Mouse (Mus musculus): ENCODE measurements at regions not wholly inside any gene's neighbourhood (a gene's known extent, or its start where the extent isn't known, plus 50 kb on each side); places are given as distances from the start of the nearest gene placed in this dataset.

DNA sequence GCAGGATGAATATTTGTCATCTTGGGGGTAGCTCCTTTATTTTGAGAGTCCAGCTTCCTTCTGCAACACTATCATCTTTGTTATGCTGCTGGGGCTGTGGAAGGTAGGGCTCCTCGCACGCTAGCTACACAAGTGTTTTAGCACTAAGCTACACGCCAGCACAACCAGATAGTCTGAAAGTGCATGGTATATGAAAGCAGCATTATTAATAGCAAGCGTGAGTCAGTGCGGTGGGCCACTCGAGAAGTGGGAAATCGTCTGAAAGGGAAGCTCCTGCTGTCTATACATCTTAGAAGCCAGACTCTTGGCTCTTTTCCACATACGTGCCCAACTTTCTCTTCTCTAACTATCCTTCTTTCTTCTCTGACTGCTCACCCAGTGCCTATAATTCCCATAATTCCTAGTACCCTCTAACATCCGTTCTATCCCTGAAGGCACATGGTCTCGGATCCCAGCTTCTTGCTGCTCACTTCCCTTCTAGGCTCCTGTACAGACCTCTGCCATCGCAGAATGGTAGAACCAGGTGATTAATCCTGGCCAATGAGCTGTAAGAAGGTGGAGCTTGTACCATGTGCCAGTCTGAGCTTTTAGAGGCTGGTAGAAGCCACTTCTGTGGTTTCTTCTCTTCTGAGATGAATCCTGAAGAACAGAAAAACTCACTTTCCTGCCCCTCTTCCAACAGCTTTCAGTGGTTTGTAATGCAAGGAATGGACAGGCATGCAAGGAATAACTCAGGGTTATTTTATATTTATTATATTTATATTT is 55.5 kb downstream of the E030025P04Rik start:
- in situ Hi-C loops (cut with MboI, MseI) = no loop called here

DNA sequence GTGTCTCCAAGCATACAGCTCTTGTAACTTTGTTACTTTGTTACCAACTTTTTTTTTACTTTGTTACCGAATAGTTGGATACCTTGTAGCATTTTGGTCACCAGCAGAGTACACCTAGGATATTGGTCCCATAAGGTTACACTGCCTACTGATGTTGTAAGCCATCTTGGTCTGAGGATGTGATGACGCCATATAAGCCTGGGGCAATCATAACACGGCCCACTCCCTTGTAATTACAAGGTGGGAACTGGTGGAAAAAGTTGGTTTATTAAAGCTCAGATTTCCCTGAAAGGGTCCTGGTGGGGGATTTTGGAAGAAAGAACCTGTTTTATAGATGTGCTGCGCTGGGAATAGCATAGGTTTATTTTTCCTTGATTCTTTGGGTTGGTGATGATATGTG is 62.2 kb downstream of the E030025P04Rik start:
- in situ Hi-C loops (cut with MboI, MseI) = no loop called here

- in situ Hi-C loops (cut with MboI, MseI) = no loop called here
These were observed 62.7 kb downstream of the E030025P04Rik start for GRCm38 (mm10) chr11:109081454-109081853.

DNA sequence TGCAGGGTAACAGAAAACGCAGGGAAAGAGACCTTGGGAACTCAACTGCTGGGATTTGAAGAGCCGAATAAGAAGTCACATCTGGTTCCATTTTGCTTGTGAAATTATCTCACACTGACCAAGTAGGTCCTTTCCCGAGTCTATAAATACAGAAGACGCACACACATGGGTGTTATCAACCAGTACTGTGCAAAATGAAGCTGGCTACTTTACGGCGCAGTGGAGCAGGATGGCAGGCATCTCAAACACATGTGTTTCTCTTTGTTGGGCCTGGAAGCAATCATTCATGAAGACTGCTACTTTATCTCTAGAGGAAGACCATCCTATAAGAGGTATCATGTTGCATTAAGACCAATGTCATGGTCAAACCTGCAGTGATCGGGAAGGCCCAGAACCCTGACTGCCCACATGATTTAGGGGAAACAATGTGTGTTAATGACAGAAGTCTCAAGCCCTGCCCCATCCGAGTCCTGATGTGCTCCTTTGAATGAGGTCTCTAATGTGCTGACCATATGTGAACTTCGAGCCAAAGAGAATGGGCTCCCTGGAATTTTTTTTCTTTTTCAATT is 63.2 kb downstream of the E030025P04Rik start:
- in situ Hi-C loops (cut with MboI, MseI) = no loop called here

- in situ Hi-C loops (cut with MboI, MseI) = no loop called here
These were observed 64.7 kb downstream of the E030025P04Rik start for GRCm38 (mm10) chr11:109079466-109079865.

GRCm38 (mm10) chr11:109076587-109077417 is 67.4 kb downstream of the E030025P04Rik start:
- in situ Hi-C loops (cut with MboI, MseI) = no loop called here

GRCm38 (mm10) chr11:109071340-109071739 is 72.8 kb downstream of the E030025P04Rik start:
- in situ Hi-C loops (cut with MboI, MseI) = no loop called here

- in situ Hi-C loops (cut with MboI, MseI) = no loop called here
These were observed 73.8 kb downstream of the E030025P04Rik start for GRCm38 (mm10) chr11:109070412-109070811.

- in situ Hi-C loops (cut with MboI, MseI) = loop anchor here in 1 of 2 experiments (10.0 kb wide), 1 partner anchor 1165 kb away; no protein-coding TSS in a partner anchor
These were observed 74.9 kb downstream of the E030025P04Rik start for GRCm38 (mm10) chr11:109069326-109069709.

- in situ Hi-C loops (cut with MboI, MseI) = loop anchor here in 1 of 2 experiments (10.0 kb wide), 1 partner anchor 1164 kb away; no protein-coding TSS in a partner anchor
These were observed 75.5 kb downstream of the E030025P04Rik start for GRCm38 (mm10) chr11:109068371-109069325.

DNA sequence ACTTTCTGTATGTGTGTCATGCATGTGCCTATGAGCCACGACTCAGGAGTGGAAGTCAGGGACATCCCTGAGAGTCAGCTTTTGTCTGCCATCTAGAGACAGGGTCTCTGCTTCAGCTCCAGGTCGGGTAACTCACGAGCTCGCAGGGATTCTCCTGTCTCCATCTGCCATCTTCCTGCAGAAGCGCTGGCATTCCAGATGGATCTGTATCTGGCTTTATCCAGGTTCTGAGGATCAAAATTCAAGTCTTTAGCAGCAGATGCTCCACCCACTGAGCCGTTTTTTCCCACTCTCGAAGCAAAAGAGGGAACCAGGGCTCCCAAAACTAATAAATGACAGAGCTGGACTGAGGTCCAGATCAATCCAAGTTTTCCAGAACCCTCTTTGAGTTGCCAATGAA is 76.4 kb downstream of the E030025P04Rik start:
- in situ Hi-C loops (cut with MboI, MseI) = loop anchor here in 1 of 2 experiments (10.0 kb wide), 1 partner anchor 1163 kb away; no protein-coding TSS in a partner anchor

GRCm38 (mm10) chr11:109061971-109062370 is 82.2 kb downstream of the E030025P04Rik start:
- in situ Hi-C loops (cut with MboI, MseI) = loop anchor here in 1 of 2 experiments (10.0 kb wide), 1 partner anchor 1157 kb away; no protein-coding TSS in a partner anchor

- in situ Hi-C loops (cut with MboI, MseI) = loop anchor here in 1 of 2 experiments (10.0 kb wide), 1 partner anchor 1156 kb away; no protein-coding TSS in a partner anchor
These were observed 83.7 kb downstream of the E030025P04Rik start for GRCm38 (mm10) chr11:109060527-109060908.

DNA sequence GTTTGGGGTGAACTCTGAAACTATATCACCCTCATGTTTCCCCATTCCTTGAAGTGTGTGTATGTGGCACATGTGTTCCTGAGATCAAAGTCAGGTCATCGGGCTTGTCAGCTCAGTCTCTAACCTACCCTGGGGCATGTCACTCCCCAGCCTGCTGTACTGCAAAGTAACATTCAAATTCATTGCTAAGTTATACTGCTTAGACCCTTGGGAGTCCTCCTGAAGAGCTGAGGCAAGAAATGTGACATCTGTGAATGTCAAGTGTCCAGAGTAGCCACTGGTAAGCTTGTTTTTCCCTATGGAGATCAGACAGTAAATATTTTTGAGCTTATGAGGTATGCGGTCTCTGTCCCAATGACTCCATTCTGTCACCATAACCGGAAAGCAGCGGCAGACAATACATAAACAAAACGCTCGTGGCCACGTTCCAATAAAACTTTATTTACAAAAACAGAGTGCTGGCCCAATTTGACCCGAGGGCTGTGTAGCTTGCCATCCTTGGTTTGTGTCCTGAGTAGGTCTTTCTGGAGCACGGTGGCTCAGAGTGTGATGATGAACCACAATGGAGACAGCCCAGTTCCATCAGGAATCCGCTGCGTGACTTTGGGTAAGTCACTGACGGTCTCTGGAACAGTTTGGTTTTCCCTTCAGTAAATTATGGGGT is 84.2 kb downstream of the E030025P04Rik start:
- in situ Hi-C loops (cut with MboI, MseI) = loop anchor here in 1 of 2 experiments (10.0 kb wide), 1 partner anchor 1155 kb away; no protein-coding TSS in a partner anchor

DNA sequence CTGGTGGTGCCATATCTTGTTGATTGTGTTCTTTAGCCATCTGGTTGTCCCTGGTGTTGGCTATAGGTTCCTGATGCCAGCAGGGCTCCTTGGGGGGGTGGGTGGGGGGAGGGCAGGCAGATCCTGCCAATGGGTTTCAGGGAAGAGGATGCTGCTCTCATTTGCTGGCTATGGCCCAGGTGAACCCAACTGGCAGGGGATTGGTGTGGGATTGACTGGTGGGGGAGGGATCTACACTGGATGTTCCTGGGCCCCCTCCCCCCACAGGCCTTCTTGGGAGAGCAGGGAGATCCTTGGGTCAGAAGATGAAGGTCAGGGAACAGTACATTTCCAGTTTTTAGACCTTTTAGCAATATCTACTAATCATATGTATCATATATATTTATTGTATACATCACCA is 86.1 kb downstream of the E030025P04Rik start:
- in situ Hi-C loops (cut with MboI, MseI) = no loop called here

DNA sequence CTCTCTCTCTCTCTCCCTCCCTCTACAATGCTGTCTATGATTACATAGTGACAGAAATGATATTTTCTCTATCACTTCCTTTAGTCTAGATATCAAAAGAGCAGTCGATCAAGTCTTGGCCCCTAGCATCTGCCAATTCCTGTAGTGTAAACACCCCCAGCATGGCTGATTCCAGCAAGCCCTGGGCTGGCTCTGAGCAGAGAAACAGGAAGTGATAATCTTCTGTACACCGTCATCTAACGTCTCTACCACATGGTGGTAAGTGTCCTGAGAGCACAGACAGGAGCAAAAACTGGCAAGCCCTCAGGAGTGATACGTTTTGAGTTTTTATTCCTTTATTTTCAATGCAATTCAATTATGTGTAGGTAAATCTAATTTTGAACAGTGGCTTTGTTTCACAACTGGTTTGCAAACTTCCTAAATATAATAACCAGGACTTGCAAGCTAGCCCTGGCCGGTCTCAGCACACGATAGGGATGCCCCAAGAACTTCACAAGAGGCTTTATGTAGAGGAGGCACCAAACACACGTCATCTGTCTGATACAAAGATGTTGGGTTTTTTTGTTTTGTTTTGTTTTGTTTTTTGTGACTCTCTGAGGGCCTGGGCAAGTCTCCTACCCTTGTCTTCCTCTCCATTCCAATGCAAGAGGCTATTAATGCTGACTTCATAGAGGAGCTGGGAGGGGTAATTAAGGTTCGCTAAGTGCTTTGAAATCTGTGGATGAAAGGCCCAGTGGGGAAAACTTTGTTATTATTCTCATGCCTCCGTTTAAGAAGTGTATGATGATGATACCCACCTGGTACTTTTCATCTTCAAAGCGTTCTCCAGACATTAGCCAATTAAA is 95.7 kb downstream of the E030025P04Rik start:
- in situ Hi-C loops (cut with MboI, MseI) = loop anchor here (10.0 to 25.0 kb wide), 2 partner anchors 64 to 161 kb away; no protein-coding TSS in a partner anchor

- in situ Hi-C loops (cut with MboI, MseI) = loop anchor here (10.0 to 25.0 kb wide), 2 partner anchors 63 to 160 kb away; no protein-coding TSS in a partner anchor
These were observed 96.6 kb downstream of the E030025P04Rik start for GRCm38 (mm10) chr11:109047483-109048110.

- in situ Hi-C loops (cut with MboI, MseI) = loop anchor here (10.0 to 25.0 kb wide), 2 partner anchors 62 to 159 kb away; no protein-coding TSS in a partner anchor
These were observed 97.7 kb downstream of the E030025P04Rik start for GRCm38 (mm10) chr11:109046446-109046845.

Measured in T-helper 17 cell (primary cell).